10 mouse cellular contexts compared by ENCODE assay signal in the genomic region with DNA sequence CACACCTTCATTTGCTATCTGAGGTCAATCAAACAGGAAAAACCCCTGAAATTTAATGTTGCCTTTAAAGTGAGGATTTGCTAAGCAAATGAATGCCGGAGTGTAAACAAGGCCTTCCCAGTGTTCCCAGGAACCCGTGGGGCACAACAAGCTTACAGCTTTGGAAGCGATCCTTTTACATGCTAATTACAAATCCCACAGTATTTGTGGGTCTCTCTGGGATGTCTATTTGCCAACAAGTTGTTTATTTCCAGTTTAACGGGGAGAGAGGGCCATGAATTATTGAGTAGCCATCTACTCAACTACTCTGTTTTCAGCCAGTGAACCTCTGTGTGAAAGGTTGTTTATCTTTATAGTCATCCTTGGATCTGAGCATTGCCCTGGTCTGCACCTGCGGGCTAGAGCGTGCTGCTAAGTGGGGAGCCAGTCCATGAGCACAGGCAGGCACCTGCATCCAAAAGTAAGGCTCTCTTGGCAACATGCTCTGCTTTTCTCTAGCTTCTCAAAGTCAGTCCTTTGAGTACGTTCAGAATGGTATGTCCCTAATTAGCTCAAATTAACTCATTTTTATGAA. TPM values are rescaled to one million over a fixed set of nuclear protein-coding genes. Genes with fewer than 3 reads are reported as not detected.
DNase-seq lines count a peak whose midpoint lies in the region; ATAC-seq lines count a peak whose summit lies in the region.
"Had no signal": no experiment of that assay in that cellular context is flagged by ENCODE, and none has a peak within 500 bp of the region (broad histone marks: within the 10 kb centered on the region; RNA-seq: fewer than 3 reads in every experiment).

No protein-coding gene starts in this region.

- H3K4me1 ChIP-seq in forebrain, embryonic 14.5 days (ENCODE audit: control insufficient read depth, insufficient read depth, low read length) = peaks cover 8% of the 10 kb centered on the region; the same call in 1 of the 2 replicates
- H3K4me1 ChIP-seq in forebrain, embryonic 11.5 days (replicated peaks; ENCODE audit: control insufficient read depth, insufficient read depth, low read length) = peaks cover 5% of the 10 kb centered on the region; the same call in 1 of the 2 replicates
- H3K4me1 ChIP-seq in midbrain, embryonic 12.5 days = peaks cover 18% of the 10 kb centered on the region
- H3K4me1 ChIP-seq in midbrain, embryonic 10.5 days = peaks cover 30% of the 10 kb centered on the region
- H3K4me1 ChIP-seq in hindbrain, embryonic 16.5 days (ENCODE audit: control insufficient read depth, insufficient read depth, low read depth, low read length) = peaks cover 12% of the 10 kb centered on the region

- no peak overlapping the region for H3K4me3 ChIP-seq in forebrain, embryonic 14.5 days (ENCODE audit: low read depth, low read length)
- no peak overlapping the region for H3K4me3 ChIP-seq in forebrain, embryonic 11.5 days (ENCODE audit: low read depth, low read length)
- no peak overlapping the region for H3K4me3 ChIP-seq in midbrain, embryonic 12.5 days
- no peak overlapping the region for H3K4me3 ChIP-seq in midbrain, embryonic 10.5 days
- no peak overlapping the region for H3K4me3 ChIP-seq in hindbrain, embryonic 16.5 days (ENCODE audit: low read length)

- H3K9me3 ChIP-seq in forebrain, embryonic 14.5 days (replicated peaks; ENCODE audit: control insufficient read depth, low read length) = no peaks in the 10 kb centered on the region
- H3K9me3 ChIP-seq in forebrain, embryonic 11.5 days (ENCODE audit: control insufficient read depth, low read length) = no peaks in the 10 kb centered on the region
- H3K9me3 ChIP-seq in midbrain, embryonic 12.5 days = no peaks in the 10 kb centered on the region
- H3K9me3 ChIP-seq in midbrain, embryonic 10.5 days (replicated peaks) = no peaks in the 10 kb centered on the region
- H3K9me3 ChIP-seq in hindbrain, embryonic 16.5 days (ENCODE audit: control insufficient read depth, low read length) = no peaks in the 10 kb centered on the region

- H3K4me2 ChIP-seq in forebrain, embryonic 14.5 days (ENCODE audit: low read length) = no peak overlapping the region; the same call in 1 of the 2 replicates
- no peak overlapping the region for H3K4me2 ChIP-seq in forebrain, embryonic 11.5 days (ENCODE audit: low read depth, low read length, severe bottlenecking)
- no peak overlapping the region for H3K4me2 ChIP-seq in midbrain, embryonic 12.5 days (replicated peaks)
- no peak overlapping the region for H3K4me2 ChIP-seq in hindbrain, embryonic 16.5 days (ENCODE audit: low read length)
- H3K4me2 ChIP-seq: liver, embryonic 11.5 days had no signal

- no peak overlapping the region for H3K9ac ChIP-seq in forebrain, embryonic 14.5 days (ENCODE audit: low read length)
- H3K9ac ChIP-seq in forebrain, embryonic 11.5 days (ENCODE audit: low read length) = no peak overlapping the region
- H3K9ac ChIP-seq in midbrain, embryonic 12.5 days (replicated peaks) = no peak overlapping the region
- H3K9ac ChIP-seq in hindbrain, embryonic 16.5 days (ENCODE audit: low read depth, low read length) = no peak overlapping the region

- peak; percentile 44 for DNase-seq in forebrain, embryonic 14.5 days (ENCODE audit: low spot score)
- DNase-seq in forebrain, embryonic 11.5 days (ENCODE audit: low spot score) = no peak
- DNase-seq in midbrain, embryonic 10.5 days (ENCODE audit: low spot score) = no peak
- peak; percentile 36 for DNase-seq in thymus, postnatal 0 days (ENCODE audit: low spot score)
- no peak for DNase-seq in testis, postnatal 14 days (ENCODE audit: low spot score)
- no peak for DNase-seq in adrenal gland, adult 2 months
- DNase-seq: cerebellum, postnatal 25 days had no signal

- H3K27me3 ChIP-seq in forebrain, embryonic 14.5 days (replicated peaks; ENCODE audit: control insufficient read depth, insufficient read depth, low read length) = no peaks in the 10 kb centered on the region
- H3K27me3 ChIP-seq in forebrain, embryonic 11.5 days (ENCODE audit: control insufficient read depth, insufficient read depth, low read length) = no peaks in the 10 kb centered on the region
- no peaks in the 10 kb centered on the region for H3K27me3 ChIP-seq in midbrain, embryonic 12.5 days
- H3K27me3 ChIP-seq in midbrain, embryonic 10.5 days (ENCODE audit: low read depth, poor library complexity, severe bottlenecking) = no peaks in the 10 kb centered on the region
- no peaks in the 10 kb centered on the region for H3K27me3 ChIP-seq in hindbrain, embryonic 16.5 days (replicated peaks; ENCODE audit: control insufficient read depth, insufficient read depth, low read length)

- no peak overlapping the region for H3K27ac ChIP-seq in forebrain, embryonic 14.5 days (ENCODE audit: low read depth, low read length)
- no peak overlapping the region for H3K27ac ChIP-seq in forebrain, embryonic 11.5 days (ENCODE audit: low read depth, low read length)
- peak overlapping the region; percentile 17; the same call in 1 of the 2 replicates for H3K27ac ChIP-seq in midbrain, embryonic 12.5 days (replicated peaks)
- no peak overlapping the region for H3K27ac ChIP-seq in midbrain, embryonic 10.5 days (replicated peaks)
- peak overlapping the region; percentile 59 for H3K27ac ChIP-seq in hindbrain, embryonic 16.5 days (ENCODE audit: low read depth, low read length)

- 9% methylated on average over 7 of the region's 7 CpGs for WGBS in forebrain, embryonic 14.5 days
- 21% methylated on average over 7 of the region's 7 CpGs for WGBS in forebrain, embryonic 11.5 days
- 23% methylated on average over 7 of the region's 7 CpGs for WGBS in midbrain, embryonic 12.5 days
- WGBS in midbrain, embryonic 10.5 days = 23% methylated on average over 7 of the region's 7 CpGs
- WGBS in hindbrain, embryonic 16.5 days = 29% methylated on average over 7 of the region's 7 CpGs

- H3K36me3 ChIP-seq in forebrain, embryonic 14.5 days (ENCODE audit: control insufficient read depth, insufficient read depth, low read length) = no peaks in the 10 kb centered on the region
- H3K36me3 ChIP-seq in forebrain, embryonic 11.5 days (ENCODE audit: control insufficient read depth, insufficient read depth, low read length) = no peaks in the 10 kb centered on the region
- H3K36me3 ChIP-seq in midbrain, embryonic 12.5 days = no peaks in the 10 kb centered on the region
- H3K36me3 ChIP-seq in midbrain, embryonic 10.5 days = no peaks in the 10 kb centered on the region
- no peaks in the 10 kb centered on the region for H3K36me3 ChIP-seq in hindbrain, embryonic 16.5 days (ENCODE audit: control insufficient read depth, insufficient read depth, low read length)

- peak; percentile 49 for ATAC-seq in forebrain, embryonic 14.5 days
- no peak for ATAC-seq in forebrain, embryonic 11.5 days (replicated peaks; ENCODE audit: low FRiP score)
- ATAC-seq in midbrain, embryonic 12.5 days (ENCODE audit: low FRiP score, low read depth) = no peak
- ATAC-seq in hindbrain, embryonic 16.5 days = no peak

RNA-seq across cellular contexts. Expression of gene Sesn3, which starts 29.8 kb away (rescaled TPM):
- polyA plus RNA-seq in forebrain, embryonic 14.5 days (2014; fragmentation: Nextera tagmentation; extraction: Ambion mirVana) = 12.4 and 18.6 TPM in 2 replicates
- polyA plus RNA-seq in forebrain, embryonic 11.5 days (2014; fragmentation: Nextera tagmentation; extraction: Ambion mirVana) = 22.9 and 26.6 TPM in 2 replicates
- 20.1 and 25.0 TPM in 2 replicates for polyA plus RNA-seq in midbrain, embryonic 12.5 days (2016; fragmentation: Nextera tagmentation; extraction: Ambion mirVana)
- polyA plus RNA-seq in midbrain, embryonic 10.5 days (2016; fragmentation: Nextera tagmentation; extraction: Ambion mirVana) = 16.0 and 16.2 TPM in 2 replicates
- polyA plus RNA-seq in hindbrain, embryonic 16.5 days (2015; fragmentation: Nextera tagmentation; extraction: Ambion mirVana) = 15.9 and 21.0 TPM in 2 replicates
- 18.8 and 19.3 TPM in 2 replicates for polyA plus RNA-seq in thymus, postnatal 0 days (2015; fragmentation: Nextera tagmentation; extraction: Ambion mirVana)
- 10 to 100 TPM; 58.8 to 65.1 TPM for total RNA-seq in adrenal gland, adult 2 months (2021)
- 16.1 and 19.4 TPM in 2 replicates for polyA plus RNA-seq in adrenal gland, adult 2 months (2012; rRNA removed)

Comparison
In these comparisons a context has a peak if more than half of its experiments do, and no peak if none do; other contexts are left out.
1. DNase-seq: peak in forebrain, embryonic 14.5 days (single experiment) and thymus, postnatal 0 days (single experiment); none in forebrain, embryonic 11.5 days (single experiment), midbrain, embryonic 10.5 days (single experiment), testis, postnatal 14 days (single experiment) and adrenal gland, adult 2 months (single experiment).
2. H3K27ac ChIP-seq: peak in midbrain, embryonic 12.5 days (single experiment) and hindbrain, embryonic 16.5 days (single experiment); none in forebrain, embryonic 14.5 days (single experiment), forebrain, embryonic 11.5 days (single experiment) and midbrain, embryonic 10.5 days (single experiment).